Mouse (Mus musculus) hindbrain, embryonic 13.5 days (tissue): ENCODE measurements at regions not wholly inside any gene's neighbourhood (a gene's known extent, or its start where the extent isn't known, plus 50 kb on each side); places are given as distances from the start of the nearest gene placed in this dataset.
"Not testable (repeated sequence)": the region's sequence is repeated elsewhere in the genome, so short reads cannot be mapped to it uniquely, and the experiment has no call there.

ENCODE experiments used
- ATAC-seq: fragments of 200-750 bp; cut with Nextera tagmentation; 2 replicates; pipeline ENCODE4 v1.8.0; 2017; ENCODE audit warnings: moderate TSS enrichment; ENCODE audit not compliant: low FRiP score
- H3K27ac ChIP-seq: fragments of 300-500 bp; sonication (generic); 2 replicates; pipeline ENCODE4 v1.5.1; 2015; ENCODE audit warnings: inconsistent platforms, mild to moderate bottlenecking, moderate library complexity
- H3K27me3 ChIP-seq: fragments of 300-500 bp; sonication (generic); 2 replicates; pipeline ENCODE4 v1.6.1; 2015; ENCODE audit warnings: mild to moderate bottlenecking, inconsistent platforms
- H3K36me3 ChIP-seq: fragments of 300-500 bp; sonication (generic); 2 replicates; pipeline ENCODE4 v1.6.1; 2015; ENCODE audit warnings: mild to moderate bottlenecking, inconsistent platforms
- H3K4me1 ChIP-seq: fragments of 300-500 bp; sonication (generic); replicated peaks from 2 replicates; pipeline ENCODE4 v1.6.1; 2015; ENCODE audit warnings: inconsistent platforms
- H3K4me2 ChIP-seq: fragments of 300-500 bp; sonication (generic); 2 replicates; pipeline ENCODE4 v1.6.1; 2015; ENCODE audit warnings: inconsistent platforms, mild to moderate bottlenecking, moderate library complexity
- H3K4me3 ChIP-seq: fragments of 300-500 bp; sonication (generic); 2 replicates; pipeline ENCODE4 v1.5.1; 2015; ENCODE audit warnings: mild to moderate bottlenecking, inconsistent platforms
- H3K9ac ChIP-seq: fragments of 300-500 bp; sonication (generic); 2 replicates; pipeline ENCODE4 v1.6.1; 2015; ENCODE audit warnings: mild to moderate bottlenecking, inconsistent platforms
- H3K9me3 ChIP-seq: fragments of 300-500 bp; sonication (generic); 2 replicates; pipeline ENCODE4 v1.6.1; 2016; ENCODE audit warnings: inconsistent platforms
- WGBS: fragments of 180-500 bp; shearing (Covaris S2); methylation state at CpG from one replicate; pipeline ENCODE4 v1.1.7; 2015; 5-methylcytosine and 5-hydroxymethylcytosine counted together

DNA sequence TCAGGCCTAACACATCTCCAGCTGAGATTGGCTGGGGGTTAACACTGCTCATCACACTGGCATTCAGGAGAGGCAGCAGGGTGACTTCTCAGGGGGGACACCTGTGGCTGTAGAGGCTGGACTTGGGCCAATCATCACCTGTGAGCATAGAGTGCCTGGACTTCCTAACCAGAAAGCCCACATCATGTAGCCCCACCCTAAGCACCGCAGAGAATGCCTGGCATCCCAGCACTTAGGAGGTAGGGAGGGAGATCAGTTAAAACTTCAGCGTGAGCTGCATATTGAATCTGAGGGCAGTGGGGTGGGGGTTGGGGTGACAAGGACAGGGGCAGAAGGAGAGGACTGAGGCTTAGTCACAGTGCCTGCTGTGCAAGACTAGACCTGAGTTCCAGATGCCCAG is 208.7 kb upstream of the Arid2 start:
- Histone ChIP-seq H3K9ac (no peak overlapping the region), H3K4me1 (peaks cover 3% of the 10 kb centered on the region; the same call in 1 of the 2 replicates), H3K36me3 (no peaks in the 10 kb centered on the region), H3K4me3 (no peak overlapping the region), H3K4me2 (no peak overlapping the region), H3K27ac (no peak overlapping the region), H3K9me3 (no peaks in the 10 kb centered on the region), H3K27me3 (0 out of 2 replicates have a peak, but pooled peaks cover 3% of the 10 kb centered on the region)
- WGBS, result 55% methylated on average over 2 of the region's 2 CpGs
- ATAC-seq, result no peak

DNA sequence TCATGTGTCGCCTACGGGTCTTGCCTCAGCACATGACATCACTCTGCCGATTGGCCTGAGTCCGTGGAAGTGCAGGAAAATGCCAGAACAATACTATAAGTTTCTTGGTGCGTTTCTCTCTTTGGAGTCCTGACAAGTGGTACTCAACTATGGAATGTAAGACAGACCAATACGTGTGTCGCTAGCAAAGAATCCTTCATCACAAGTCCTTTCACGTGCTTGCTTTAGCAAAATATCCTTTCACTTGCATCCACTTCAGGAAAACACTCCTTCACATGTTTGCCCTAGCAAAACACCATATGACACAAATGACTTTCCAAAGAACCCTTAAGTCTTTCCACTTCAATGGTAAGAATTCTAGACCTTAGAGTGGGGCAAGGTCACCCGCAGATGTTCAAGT is 197.6 kb upstream of the Arid2 start:
- WGBS, result 96% methylated on average over 9 of the region's 9 CpGs
- H3K27me3 ChIP-seq, result no peaks in the 10 kb centered on the region
- H3K36me3 ChIP-seq, result no peaks in the 10 kb centered on the region
- no peak overlapping the region for H3K4me2 ChIP-seq
- no peak overlapping the region for H3K27ac ChIP-seq
- H3K9ac ChIP-seq, result no peak overlapping the region
- H3K4me3 ChIP-seq, result no peak overlapping the region
- H3K9me3 ChIP-seq, result no peaks in the 10 kb centered on the region
- no peak for ATAC-seq
- no peaks in the 10 kb centered on the region for H3K4me1 ChIP-seq

DNA sequence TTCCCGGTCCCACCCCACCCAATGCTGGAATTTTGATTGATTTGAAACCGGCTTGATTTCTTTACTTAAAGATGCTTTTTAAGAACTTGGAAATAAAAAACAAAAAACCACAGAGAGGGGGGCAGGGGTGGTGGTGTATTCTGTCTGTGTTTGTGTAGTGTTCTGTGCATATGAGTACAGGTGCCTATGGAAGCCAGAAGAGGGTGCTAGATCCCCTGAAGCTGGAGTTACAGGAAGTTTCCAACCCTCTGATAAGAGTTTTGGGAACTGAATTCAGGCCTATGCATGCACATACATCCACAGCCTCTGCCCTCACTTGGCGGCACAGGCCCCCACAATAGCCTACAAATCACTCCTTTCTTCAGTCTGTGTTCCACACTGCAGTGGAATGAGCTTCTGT is 190.9 kb upstream of the Arid2 start:
- H3K4me1 ChIP-seq, result no peaks in the 10 kb centered on the region
- no peak overlapping the region for H3K4me3 ChIP-seq
- no peaks in the 10 kb centered on the region for H3K9me3 ChIP-seq
- WGBS, result 93% methylated on average over 3 of the region's 3 CpGs
- H3K27me3 ChIP-seq, result no peaks in the 10 kb centered on the region
- no peak overlapping the region for H3K4me2 ChIP-seq
- H3K9ac ChIP-seq, result no peak overlapping the region
- no peak for ATAC-seq
- H3K36me3 ChIP-seq, result no peaks in the 10 kb centered on the region
- no peak overlapping the region for H3K27ac ChIP-seq

DNA sequence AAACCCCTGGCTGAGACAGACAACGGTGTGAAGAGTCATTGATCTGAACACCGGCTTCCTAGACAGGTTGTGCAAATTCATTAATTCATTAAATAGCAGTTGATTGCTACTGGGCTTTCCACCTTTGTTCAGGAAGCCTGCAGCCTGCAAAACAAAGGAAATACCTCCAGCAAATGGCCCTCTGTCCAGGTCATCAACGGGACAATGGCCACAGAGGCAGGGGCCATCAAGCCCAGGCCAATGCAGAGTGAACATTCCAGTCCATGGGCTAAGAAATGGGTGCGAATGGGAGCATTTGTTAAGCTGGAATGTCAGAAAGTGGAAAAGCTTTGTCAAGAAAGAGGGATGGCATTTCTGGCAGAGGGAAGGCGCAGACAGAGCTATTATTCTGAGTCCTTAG is 188.5 kb upstream of the Arid2 start:
- ATAC-seq, result no peak

DNA sequence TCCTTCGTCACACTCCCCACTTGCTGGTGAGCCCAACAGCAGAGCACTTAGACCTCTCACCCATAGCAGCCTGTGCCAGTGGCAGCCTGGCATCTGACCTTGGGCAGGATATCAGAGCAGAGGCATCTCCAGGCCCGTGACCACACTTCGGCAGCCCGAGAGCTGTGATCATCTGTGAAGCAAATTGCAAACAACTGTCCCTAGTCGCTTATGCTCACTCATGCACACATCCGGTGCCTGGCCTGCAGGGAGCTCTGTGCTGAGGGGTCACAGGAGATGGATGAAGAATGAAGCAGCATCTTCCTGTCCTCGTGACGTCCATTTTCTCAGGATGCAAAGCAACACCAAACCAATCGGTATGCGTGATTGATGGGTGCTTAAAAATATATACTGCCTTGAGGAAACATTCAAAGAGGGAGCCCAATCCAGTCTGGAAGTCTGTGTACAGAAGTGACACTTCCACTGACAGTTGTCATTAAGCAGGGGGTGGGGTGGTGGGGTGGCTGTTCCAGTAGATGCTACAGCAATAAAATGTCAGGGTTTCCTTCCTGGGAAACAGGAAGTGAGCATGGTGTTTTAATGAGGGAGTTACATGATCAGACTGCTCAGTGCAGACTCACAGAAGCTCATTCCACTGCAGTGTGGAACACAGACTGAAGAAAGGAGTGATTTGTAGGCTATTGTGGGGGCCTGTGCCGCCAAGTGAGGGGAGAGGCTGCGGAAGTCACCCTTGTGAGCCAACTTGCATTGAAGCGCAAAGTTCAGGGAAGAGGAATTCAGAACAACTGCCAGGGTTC is 187.3 kb upstream of the Arid2 start:
- not testable (repeated sequence) for H3K27me3 ChIP-seq, H3K36me3 ChIP-seq, H3K9me3 ChIP-seq, H3K4me3 ChIP-seq, ATAC-seq, H3K4me2 ChIP-seq, H3K4me1 ChIP-seq, H3K27ac ChIP-seq, H3K9ac ChIP-seq
- 77% methylated on average over 13 of the region's 13 CpGs for WGBS

More for the DNA sequence above, 188.5 kb upstream of the Arid2 start:
- no peaks in the 10 kb centered on the region for H3K36me3 ChIP-seq
- peaks cover 2% of the 10 kb centered on the region for H3K4me1 ChIP-seq
- H3K9me3 ChIP-seq, result no peaks in the 10 kb centered on the region
- no peak overlapping the region for H3K4me2 ChIP-seq
- no peaks in the 10 kb centered on the region for H3K27me3 ChIP-seq
- no peak overlapping the region for H3K27ac ChIP-seq
- no peak overlapping the region for H3K4me3 ChIP-seq
- WGBS, result 61% methylated on average over 5 of the region's 5 CpGs
- no peak overlapping the region for H3K9ac ChIP-seq

DNA sequence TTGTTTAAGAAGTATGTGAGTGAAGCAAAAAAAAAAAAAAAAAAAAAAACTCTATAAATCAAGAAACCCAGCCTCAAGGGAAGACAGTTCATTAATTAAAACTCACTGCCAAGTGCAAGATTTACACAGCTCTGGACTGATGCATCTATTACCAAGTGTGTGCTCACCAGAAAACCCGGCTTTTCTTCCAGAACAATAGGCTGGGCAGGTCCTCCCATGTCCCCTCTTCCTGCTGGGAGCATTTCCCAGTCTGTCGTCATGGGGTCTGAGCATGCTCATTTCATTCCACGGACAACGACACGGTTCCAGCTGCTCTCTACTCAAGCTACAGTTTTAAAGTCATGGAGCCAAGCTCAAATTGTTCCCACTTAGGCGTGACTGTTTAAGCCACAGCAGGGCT is 183.6 kb upstream of the Arid2 start:
- no peak overlapping the region for H3K9ac ChIP-seq
- H3K27ac ChIP-seq, result no peak overlapping the region
- no peaks in the 10 kb centered on the region for H3K36me3 ChIP-seq
- H3K4me3 ChIP-seq, result no peak overlapping the region
- H3K4me2 ChIP-seq, result no peak overlapping the region
- ATAC-seq, result peak; percentile 49; the same call in 1 of the 2 replicates
- H3K9me3 ChIP-seq, result no peaks in the 10 kb centered on the region
- peaks cover 6% of the 10 kb centered on the region for H3K4me1 ChIP-seq
- H3K27me3 ChIP-seq, result no peaks in the 10 kb centered on the region
- WGBS, result 29% methylated on average over 6 of the region's 6 CpGs

DNA sequence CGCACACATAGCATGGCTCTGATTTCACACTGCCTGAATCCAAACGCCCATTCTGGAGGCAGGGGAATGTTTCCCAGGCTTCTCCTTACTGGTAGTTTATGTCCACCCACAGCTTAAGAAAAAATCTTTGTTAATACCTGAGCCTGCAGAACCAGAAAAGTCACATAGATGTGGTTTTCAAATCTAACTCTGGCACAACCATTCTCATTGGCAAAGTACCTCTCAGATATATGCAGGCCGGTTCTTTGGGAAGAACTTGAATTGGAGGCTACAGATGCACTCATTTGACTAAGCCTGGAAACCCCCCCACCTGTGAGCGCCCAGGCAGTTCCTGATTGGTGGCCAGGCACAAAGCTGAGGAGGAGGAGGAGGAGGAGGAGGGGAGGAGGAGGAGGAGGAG is 179.8 kb upstream of the Arid2 start:
- Histone ChIP-seq H3K4me1 (peaks cover 6% of the 10 kb centered on the region), H3K27ac (no peak overlapping the region), H3K27me3 (no peaks in the 10 kb centered on the region), H3K9me3 (peaks cover 7% of the 10 kb centered on the region), H3K4me3 (no peak overlapping the region), H3K9ac (no peak overlapping the region), H3K4me2 (no peak overlapping the region), H3K36me3 (no peaks in the 10 kb centered on the region)
- 69% methylated on average over 4 of the region's 4 CpGs for WGBS
- ATAC-seq, result no peak

DNA sequence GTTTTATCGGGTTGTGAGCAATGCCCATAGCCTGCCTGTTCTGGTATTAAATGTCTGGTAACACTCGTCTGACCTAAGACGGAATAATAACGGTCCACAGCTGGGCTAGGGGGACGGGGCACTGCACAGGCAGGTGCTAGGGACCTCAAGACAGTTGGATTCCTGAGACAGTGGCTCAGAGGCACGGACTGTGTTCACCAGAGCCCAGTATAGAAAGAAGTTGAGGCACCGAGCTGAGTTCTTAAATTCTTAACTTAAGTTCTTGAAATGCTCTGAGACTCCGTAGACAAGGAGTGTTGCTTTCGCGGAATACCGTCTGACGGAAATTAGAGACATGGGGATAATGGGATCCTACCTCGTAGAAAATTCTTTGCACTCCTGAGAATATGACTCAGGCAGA is 174.2 kb upstream of the Arid2 start:
- H3K4me1 ChIP-seq, result peaks cover 4% of the 10 kb centered on the region; the same call in 1 of the 2 replicates
- H3K9me3 ChIP-seq, result peaks cover 7% of the 10 kb centered on the region
- H3K27me3 ChIP-seq, result no peaks in the 10 kb centered on the region
- ATAC-seq, result no peak
- H3K27ac ChIP-seq, result no peak overlapping the region
- H3K36me3 ChIP-seq, result no peaks in the 10 kb centered on the region
- no peak overlapping the region for H3K9ac ChIP-seq
- no peak overlapping the region for H3K4me3 ChIP-seq
- no peak overlapping the region for H3K4me2 ChIP-seq
- WGBS, result 93% methylated on average over 13 of the region's 13 CpGs

DNA sequence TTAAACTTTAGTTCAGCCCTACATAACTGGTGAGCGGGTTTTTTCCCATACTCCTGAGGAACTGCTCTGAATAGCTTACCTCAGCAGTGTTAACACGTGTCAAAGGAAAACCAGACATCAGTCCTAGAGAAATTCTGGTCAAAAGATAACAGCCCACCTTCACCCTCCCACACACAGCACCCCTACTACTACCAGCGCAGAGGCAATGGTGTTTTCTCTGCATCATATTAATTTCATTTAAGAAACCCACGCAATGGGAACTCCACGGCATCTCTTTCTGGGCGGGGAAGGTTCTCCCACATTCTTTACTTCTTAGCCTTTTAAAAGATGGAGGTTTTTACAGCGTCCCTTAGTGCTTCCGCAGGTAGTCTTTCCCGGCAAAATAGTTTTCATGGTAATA is 172.7 kb upstream of the Arid2 start:
- no peak overlapping the region for H3K4me2 ChIP-seq

DNA sequence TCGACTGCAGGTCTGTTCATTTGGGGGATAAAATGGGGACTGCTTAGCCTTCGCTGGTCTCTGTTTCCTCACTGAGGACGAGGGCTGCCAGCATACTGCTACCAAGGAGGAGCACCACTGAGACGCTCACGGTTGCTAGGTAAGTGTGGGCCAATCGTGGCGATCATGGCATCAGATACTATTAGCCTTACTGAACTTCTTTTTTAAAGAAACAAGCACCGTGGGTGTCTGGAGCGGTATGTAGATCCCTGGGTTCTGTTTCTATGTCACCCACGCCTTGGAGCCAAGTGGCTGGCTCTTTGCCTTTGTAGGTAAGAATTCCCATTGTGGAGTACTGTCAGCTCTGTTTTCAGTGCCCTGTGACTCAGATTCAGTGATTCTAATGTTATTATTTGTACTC is 172.1 kb upstream of the Arid2 start:
- no peaks in the 10 kb centered on the region for H3K36me3 ChIP-seq
- no peak overlapping the region for H3K27ac ChIP-seq
- no peak overlapping the region for H3K4me3 ChIP-seq
- H3K4me1 ChIP-seq, result peaks cover 4% of the 10 kb centered on the region; the same call in 1 of the 2 replicates
- WGBS, result 53% methylated on average over 10 of the region's 10 CpGs
- no peaks in the 10 kb centered on the region for H3K27me3 ChIP-seq
- H3K4me2 ChIP-seq, result no peak overlapping the region
- H3K9ac ChIP-seq, result no peak overlapping the region
- no peaks in the 10 kb centered on the region for H3K9me3 ChIP-seq
- no peak for ATAC-seq

More for the DNA sequence above, 172.7 kb upstream of the Arid2 start:
- no peak overlapping the region for H3K27ac ChIP-seq
- no peak overlapping the region for H3K4me3 ChIP-seq
- peaks cover 2% of the 10 kb centered on the region for H3K9me3 ChIP-seq
- H3K4me1 ChIP-seq, result peaks cover 4% of the 10 kb centered on the region; the same call in 1 of the 2 replicates
- ATAC-seq, result no peak
- no peak overlapping the region for H3K9ac ChIP-seq
- H3K36me3 ChIP-seq, result no peaks in the 10 kb centered on the region
- H3K27me3 ChIP-seq, result no peaks in the 10 kb centered on the region
- WGBS, result 82% methylated on average over 9 of the region's 9 CpGs

DNA sequence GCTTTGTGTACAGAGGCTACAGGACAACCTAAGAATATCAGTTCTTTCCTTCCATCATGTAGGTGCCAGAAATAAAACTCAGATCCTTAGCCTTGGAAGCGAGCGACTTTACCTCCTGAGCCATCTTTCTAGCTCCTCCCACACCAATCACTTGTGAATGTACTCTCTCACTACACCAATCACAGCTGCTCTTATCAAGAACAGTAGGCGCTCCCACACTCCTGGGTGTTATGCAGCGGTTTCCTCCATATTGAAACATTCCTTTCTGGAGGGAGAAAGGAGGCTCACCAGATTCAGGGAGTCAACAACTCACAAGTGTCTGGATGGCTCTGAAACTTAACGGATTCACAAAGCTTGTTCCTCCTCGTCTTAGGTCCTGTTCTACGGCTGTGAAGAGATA is 168.1 kb upstream of the Arid2 start:
- H3K36me3 ChIP-seq, result no peaks in the 10 kb centered on the region
- H3K4me1 ChIP-seq, result peaks cover 2% of the 10 kb centered on the region; the same call in 1 of the 2 replicates
- H3K4me2 ChIP-seq, result no peak overlapping the region
- ATAC-seq, result no peak
- no peak overlapping the region for H3K4me3 ChIP-seq
- WGBS, result 94% methylated on average over 7 of the region's 7 CpGs
- H3K9me3 ChIP-seq, result 0 out of 2 replicates have a peak, but pooled peaks cover 6% of the 10 kb centered on the region
- no peaks in the 10 kb centered on the region for H3K27me3 ChIP-seq
- no peak overlapping the region for H3K27ac ChIP-seq
- H3K9ac ChIP-seq, result no peak overlapping the region

DNA sequence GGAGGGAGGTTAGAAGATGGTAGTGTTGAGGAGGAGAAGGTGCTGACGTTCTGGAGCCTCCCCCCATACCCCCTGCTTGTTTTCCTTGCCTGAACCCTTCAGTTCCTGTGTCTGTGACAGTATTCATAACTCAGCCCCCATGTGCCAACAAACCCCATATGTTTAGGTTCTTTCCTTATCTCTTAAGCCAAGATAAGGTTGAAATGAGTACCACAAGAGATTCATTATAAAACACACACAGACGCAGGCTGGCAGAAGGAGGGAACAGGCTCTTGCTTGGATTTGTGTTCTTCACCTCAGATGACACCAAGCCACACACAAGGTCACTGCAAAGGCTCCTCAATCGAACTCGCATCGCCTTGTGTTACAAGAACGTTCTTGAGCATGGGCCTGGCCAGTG is 162.9 kb upstream of the Arid2 start:
- Histone ChIP-seq H3K9me3 (0 out of 2 replicates have a peak, but pooled peaks cover 6% of the 10 kb centered on the region), H3K9ac (no peak overlapping the region), H3K4me3 (no peak overlapping the region), H3K4me1 (no peaks in the 10 kb centered on the region), H3K36me3 (no peaks in the 10 kb centered on the region), H3K27ac (no peak overlapping the region), H3K4me2 (no peak overlapping the region), H3K27me3 (no peaks in the 10 kb centered on the region)
- 84% methylated on average over 6 of the region's 6 CpGs for WGBS
- no peak for ATAC-seq

DNA sequence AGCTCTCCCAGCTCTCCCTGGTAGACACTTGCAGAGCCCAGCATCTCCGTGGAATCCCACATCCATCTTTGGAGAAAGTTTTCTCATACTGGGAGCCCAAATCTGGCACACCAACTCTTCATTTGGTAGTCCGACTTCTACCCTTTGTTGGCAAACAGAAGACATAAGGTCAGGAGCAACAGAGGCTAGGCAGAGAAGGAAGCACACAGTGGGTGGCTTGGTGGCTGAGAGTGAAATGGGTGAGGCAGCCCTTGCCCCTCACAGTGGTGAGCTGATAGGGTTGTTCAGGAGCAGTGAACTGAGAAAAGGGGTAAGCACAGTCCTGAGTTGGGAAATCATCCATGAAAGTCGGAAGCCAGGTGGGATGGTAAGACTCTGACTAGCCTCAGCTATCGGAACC is 157.6 kb upstream of the Arid2 start:
- Histone ChIP-seq H3K36me3 (no peaks in the 10 kb centered on the region), H3K9ac (no peak overlapping the region), H3K27me3 (no peaks in the 10 kb centered on the region), H3K4me2 (no peak overlapping the region), H3K4me3 (no peak overlapping the region), H3K9me3 (no peaks in the 10 kb centered on the region), H3K4me1 (no peaks in the 10 kb centered on the region), H3K27ac (no peak overlapping the region)
- ATAC-seq, result no peak
- WGBS, result 85% methylated on average over 4 of the region's 4 CpGs
